Comparison of ENCODE assay signal across 10 mouse cellular contexts in genomic region chr8:3645804-3646203, GRCm38 (mm10). TPM values are rescaled to one million over a fixed set of nuclear protein-coding genes. Genes with fewer than 3 reads are reported as not detected.
DNase-seq lines count a peak whose midpoint lies in the region; ATAC-seq and TF ChIP-seq lines count a peak whose summit lies in the region.
"Had no signal": no experiment of that assay in that cellular context is flagged by ENCODE, and none has a peak within 500 bp of the region (broad histone marks: within the 10 kb centered on the region; RNA-seq: fewer than 3 reads in every experiment).

No protein-coding gene starts in this region.

- no peaks in the 10 kb centered on the region for H3K9me3 ChIP-seq in hindbrain, postnatal 0 days (ENCODE audit: low read length)
- no peaks in the 10 kb centered on the region for H3K9me3 ChIP-seq in hindbrain, embryonic 10.5 days
- H3K9me3 ChIP-seq in ES-E14 (ENCODE audit: control insufficient read depth, insufficient read depth, low read depth, low read length): no peaks in the 10 kb centered on the region
- no peaks in the 10 kb centered on the region for H3K9me3 ChIP-seq in midbrain, embryonic 15.5 days
- H3K9me3 ChIP-seq: embryonic facial prominence, embryonic 12.5 days had no signal

- 0 out of 2 replicates have a peak, but pooled peaks have one; percentile 41 for ATAC-seq in hindbrain, postnatal 0 days
- peak; percentile 93 for ATAC-seq in monocyte, adult 5-6 weeks (replicated peaks; ENCODE audit: insufficient number of reproducible peaks, low FRiP score, low TSS enrichment, poor library complexity, severe bottlenecking)
- no peak for ATAC-seq in midbrain, embryonic 15.5 days (replicated peaks)

- TF ChIP-seq CTCF in hindbrain, postnatal 0 days (IDR thresholded peaks at IDR 0.05; ENCODE audit: low read depth): 0 out of 2 replicates have a peak, but pooled peaks have one; percentile 15

- peak; percentile 21 for DNase-seq in hindbrain, postnatal 0 days (ENCODE audit: low spot score)
- no peak for DNase-seq in hindbrain, embryonic 10.5 days (ENCODE audit: low spot score)
- no peak for DNase-seq in ES-E14 (ENCODE audit: low read depth, low spot score)
- DNase-seq in cerebellum, postnatal 36 days: peak; percentile 12 to 21
- peak; percentile 65 to 82 for DNase-seq in kidney, postnatal 25 days
- DNase-seq in urinary bladder, postnatal 36 days (ENCODE audit: low spot score in 2 of 2): peak; percentile 29 to 77

- no peaks in the 10 kb centered on the region for H3K4me1 ChIP-seq in hindbrain, postnatal 0 days (ENCODE audit: insufficient read depth, low read length)
- 0 out of 2 replicates have a peak, but pooled peaks cover 5% of the 10 kb centered on the region for H3K4me1 ChIP-seq in hindbrain, embryonic 10.5 days (replicated peaks)
- peaks cover 0 to 13% of the 10 kb centered on the region in 2 experiments; a peak in 3 of 4 replicates for H3K4me1 ChIP-seq in ES-E14 (ENCODE audit: control insufficient read depth in 2 of 2, insufficient read depth in 2 of 2, low read length in 2 of 2, poor library complexity in 1 of 2)
- no peaks in the 10 kb centered on the region for H3K4me1 ChIP-seq in midbrain, embryonic 15.5 days
- H3K4me1 ChIP-seq: embryonic facial prominence, embryonic 12.5 days had no signal

- no peak overlapping the region for H3K9ac ChIP-seq in hindbrain, postnatal 0 days (replicated peaks; ENCODE audit: low read length)
- H3K9ac ChIP-seq in ES-E14 (ENCODE audit: insufficient read depth, low read depth, low read length, poor library complexity, severe bottlenecking): peak overlapping the region; percentile 61; the same call in 1 of the 2 replicates
- H3K9ac ChIP-seq in midbrain, embryonic 15.5 days: no peak overlapping the region
- H3K9ac ChIP-seq: embryonic facial prominence, embryonic 12.5 days had no signal

- no peaks in the 10 kb centered on the region for H3K36me3 ChIP-seq in hindbrain, postnatal 0 days (ENCODE audit: insufficient read depth, low read length)
- H3K36me3 ChIP-seq in hindbrain, embryonic 10.5 days: 0 out of 2 replicates have a peak, but pooled peaks cover 5% of the 10 kb centered on the region
- peaks cover 8% of the 10 kb centered on the region; the same call in 1 of the 2 replicates for H3K36me3 ChIP-seq in ES-E14 (ENCODE audit: control insufficient read depth, insufficient read depth, low read length, poor library complexity, severe bottlenecking)
- no peaks in the 10 kb centered on the region for H3K36me3 ChIP-seq in midbrain, embryonic 15.5 days (replicated peaks)
- H3K36me3 ChIP-seq: embryonic facial prominence, embryonic 12.5 days had no signal

- no peak overlapping the region for H3K4me3 ChIP-seq in hindbrain, postnatal 0 days (ENCODE audit: low read length)
- no peak overlapping the region for H3K4me3 ChIP-seq in hindbrain, embryonic 10.5 days
- peak overlapping the region; percentile 44 to 55 for H3K4me3 ChIP-seq in ES-E14 (ENCODE audit: insufficient read depth in 1 of 2, low read depth in 1 of 2, low read length in 2 of 2, poor library complexity in 1 of 2, severe bottlenecking in 1 of 2)
- no peak overlapping the region for H3K4me3 ChIP-seq in midbrain, embryonic 15.5 days
- H3K4me3 ChIP-seq: embryonic facial prominence, embryonic 12.5 days had no signal

- 23% methylated on average over 5 of the region's 5 CpGs for WGBS in hindbrain, postnatal 0 days
- 26% methylated on average over 5 of the region's 5 CpGs for WGBS in hindbrain, embryonic 10.5 days
- 25% methylated on average over 5 of the region's 5 CpGs for WGBS in midbrain, embryonic 15.5 days

- H3K27ac ChIP-seq in hindbrain, postnatal 0 days: no peak overlapping the region
- H3K27ac ChIP-seq in hindbrain, embryonic 10.5 days: no peak overlapping the region
- no peak overlapping the region for H3K27ac ChIP-seq in ES-E14 (ENCODE audit: insufficient read depth, low read depth, low read length, poor library complexity, severe bottlenecking)
- H3K27ac ChIP-seq in midbrain, embryonic 15.5 days: no peak overlapping the region
- H3K27ac ChIP-seq: embryonic facial prominence, embryonic 12.5 days had no signal

- in situ Hi-C loops in ES-E14 (cut with MboI; ENCODE audit: low sequenced_read_pairs in 2 of 2, unreplicated experiment in 2 of 2): no loop called here

- no peak overlapping the region for H3K4me2 ChIP-seq in hindbrain, postnatal 0 days (ENCODE audit: low read depth, low read length)
- H3K4me2 ChIP-seq in midbrain, embryonic 15.5 days: no peak overlapping the region
- H3K4me2 ChIP-seq: embryonic facial prominence, embryonic 12.5 days had no signal

- no peaks in the 10 kb centered on the region for H3K27me3 ChIP-seq in hindbrain, postnatal 0 days (ENCODE audit: insufficient read depth, low read length)
- no peaks in the 10 kb centered on the region for H3K27me3 ChIP-seq in hindbrain, embryonic 10.5 days (ENCODE audit: insufficient read depth, poor library complexity, severe bottlenecking)
- H3K27me3 ChIP-seq in midbrain, embryonic 15.5 days (replicated peaks): no peaks in the 10 kb centered on the region
- H3K27me3 ChIP-seq: embryonic facial prominence, embryonic 12.5 days had no signal

TF ChIP-seq in ES-E14, 5 proteins besides CTCF, POLR2A, EP300 and RAD21:
- TF ChIP-seq ZNF384 (IDR thresholded peaks at IDR 0.05; ENCODE audit: low read depth, low read length) (no peak), HCFC1 (IDR thresholded peaks at IDR 0.05; ENCODE audit: borderline replicate concordance, insufficient read depth, low read length) (no peak), MAFK (IDR thresholded peaks at IDR 0.05; ENCODE audit: insufficient read depth, low read depth, low read length) (peak; percentile 39; the same call in 1 of the 2 replicates), CHD2 (IDR thresholded peaks at IDR 0.05; ENCODE audit: low read depth, low read length) (no peak), ZC3H11A (IDR thresholded peaks at IDR 0.05; ENCODE audit: borderline replicate concordance, low read depth, low read length) (no peak)
TF ChIP-seq in ES-E14: peak in this region for 1.

RNA-seq across cellular contexts. Expression of gene Retn, which starts 9.8 kb away (rescaled TPM):
- total RNA-seq in hindbrain, postnatal 0 days (2014; rRNA removed): not detected in 2 replicates
- polyA plus RNA-seq in hindbrain, postnatal 0 days (2015; fragmentation: Nextera tagmentation; extraction: Ambion mirVana): 0.44 and 0.60 TPM in 2 replicates
- 0.37 and 0.55 TPM in 2 replicates for polyA plus RNA-seq in hindbrain, embryonic 10.5 days (2016; fragmentation: Nextera tagmentation; extraction: Ambion mirVana)
- total RNA-seq in ES-E14 (2012; rRNA removed): 0.45 and 0.74 TPM in 2 replicates
- total RNA-seq in monocyte, adult 5-6 weeks (2017): not detected in 3 replicates
- polyA plus RNA-seq in midbrain, embryonic 15.5 days (2015; fragmentation: Nextera tagmentation; extraction: Ambion mirVana): 0.37 and 0.57 TPM in 2 replicates

RNA-seq across cellular contexts. Expression of gene Stxbp2, which starts 15.0 kb away (rescaled TPM):
- total RNA-seq in hindbrain, postnatal 0 days (2014; rRNA removed): 9.7 and 23.9 TPM in 2 replicates
- 32.7 and 38.5 TPM in 2 replicates for polyA plus RNA-seq in hindbrain, postnatal 0 days (2015; fragmentation: Nextera tagmentation; extraction: Ambion mirVana)
- 38.7 and 44.1 TPM in 2 replicates for polyA plus RNA-seq in hindbrain, embryonic 10.5 days (2016; fragmentation: Nextera tagmentation; extraction: Ambion mirVana)
- total RNA-seq in ES-E14 (2012; rRNA removed): 38.5 and 50.5 TPM in 2 replicates
- 132 to 212 TPM (median 174 TPM) in 3 replicates for total RNA-seq in monocyte, adult 5-6 weeks (2017)
- 40.5 and 52.9 TPM in 2 replicates for polyA plus RNA-seq in midbrain, embryonic 15.5 days (2015; fragmentation: Nextera tagmentation; extraction: Ambion mirVana)

RNA-seq across cellular contexts. Expression of gene Mcemp1, which starts 19.8 kb away (rescaled TPM):
- total RNA-seq in hindbrain, postnatal 0 days (2014; rRNA removed): not detected in 2 replicates
- 0.09 and 0.23 TPM in 2 replicates for polyA plus RNA-seq in hindbrain, postnatal 0 days (2015; fragmentation: Nextera tagmentation; extraction: Ambion mirVana)
- 0.14 and 0.17 TPM in 2 replicates for polyA plus RNA-seq in hindbrain, embryonic 10.5 days (2016; fragmentation: Nextera tagmentation; extraction: Ambion mirVana)
- total RNA-seq in ES-E14 (2012; rRNA removed): 0.22 and 0.32 TPM in 2 replicates
- 40.4 to 71.1 TPM (median 68.4 TPM) in 3 replicates for total RNA-seq in monocyte, adult 5-6 weeks (2017)
- 0.15 and 0.26 TPM in 2 replicates for polyA plus RNA-seq in midbrain, embryonic 15.5 days (2015; fragmentation: Nextera tagmentation; extraction: Ambion mirVana)
- total RNA-seq: left cerebral cortex, postnatal 25 days had no signal

RNA-seq across cellular contexts. Expression of gene Pcp2, which starts 20.5 kb away (rescaled TPM):
- total RNA-seq in hindbrain, postnatal 0 days (2014; rRNA removed): 95.0 and 145 TPM in 2 replicates
- polyA plus RNA-seq in hindbrain, postnatal 0 days (2015; fragmentation: Nextera tagmentation; extraction: Ambion mirVana): 78.6 and 84.4 TPM in 2 replicates
- 0.22 TPM in 1 of 2 replicates, not detected in the other for polyA plus RNA-seq in hindbrain, embryonic 10.5 days (2016; fragmentation: Nextera tagmentation; extraction: Ambion mirVana)
- 0.79 and 0.89 TPM in 2 replicates for total RNA-seq in ES-E14 (2012; rRNA removed)
- total RNA-seq in monocyte, adult 5-6 weeks (2017): 0.67 to 0.96 TPM in 2 of 3 replicates, not detected in the other
- 2.3 and 6.0 TPM in 2 replicates for polyA plus RNA-seq in midbrain, embryonic 15.5 days (2015; fragmentation: Nextera tagmentation; extraction: Ambion mirVana)
- total RNA-seq: left cerebral cortex, postnatal 25 days had no signal

RNA-seq across cellular contexts. Expression of gene Pet100, which starts 24.5 kb away (rescaled TPM):
- 3.7 and 16.5 TPM in 2 replicates for total RNA-seq in hindbrain, postnatal 0 days (2014; rRNA removed)
- 91.3 and 99.6 TPM in 2 replicates for polyA plus RNA-seq in hindbrain, postnatal 0 days (2015; fragmentation: Nextera tagmentation; extraction: Ambion mirVana)
- 97.8 and 115 TPM in 2 replicates for polyA plus RNA-seq in hindbrain, embryonic 10.5 days (2016; fragmentation: Nextera tagmentation; extraction: Ambion mirVana)
- 97.6 and 110 TPM in 2 replicates for total RNA-seq in ES-E14 (2012; rRNA removed)
- 127 to 142 TPM (median 131 TPM) in 3 replicates for total RNA-seq in monocyte, adult 5-6 weeks (2017)
- polyA plus RNA-seq in midbrain, embryonic 15.5 days (2015; fragmentation: Nextera tagmentation; extraction: Ambion mirVana): 73.4 and 84.0 TPM in 2 replicates

Comparison
In these comparisons a context has a peak if more than half of its experiments do, and no peak if none do; other contexts are left out.
1. DNase-seq: peak in hindbrain, postnatal 0 days (single experiment), cerebellum, postnatal 36 days (2 of 2), kidney, postnatal 25 days (2 of 2) and urinary bladder, postnatal 36 days (2 of 2); none in hindbrain, embryonic 10.5 days (single experiment) and ES-E14 (single experiment).
2. H3K4me3 ChIP-seq: peak in ES-E14 (2 of 2); none in hindbrain, postnatal 0 days (single experiment), hindbrain, embryonic 10.5 days (single experiment) and midbrain, embryonic 15.5 days (single experiment).
3. RNA of gene Mcemp1, which starts 19.8 kb away (total RNA-seq): 40.4 to 71.1 TPM in monocyte, adult 5-6 weeks; 0.22 to 0.32 TPM in ES-E14 and not detected in hindbrain, postnatal 0 days; every median in the first group is over 10 times any median in the second.